Mouse (Mus musculus): ENCODE results near the gene 4933402J07Rik. TPM values are rescaled to one million over a fixed set of nuclear protein-coding genes. Genes with fewer than 3 reads are reported as not detected.
A peak's percentile ranks its signal among the peaks of the same experiment; 100 is the strongest.

The 4933402J07Rik gene
- not detected for total RNA-seq (2021)
- long read RNA-seq, experiment 1 = 0 reads
- long read RNA-seq, experiment 2 = 0 reads

DNA sequence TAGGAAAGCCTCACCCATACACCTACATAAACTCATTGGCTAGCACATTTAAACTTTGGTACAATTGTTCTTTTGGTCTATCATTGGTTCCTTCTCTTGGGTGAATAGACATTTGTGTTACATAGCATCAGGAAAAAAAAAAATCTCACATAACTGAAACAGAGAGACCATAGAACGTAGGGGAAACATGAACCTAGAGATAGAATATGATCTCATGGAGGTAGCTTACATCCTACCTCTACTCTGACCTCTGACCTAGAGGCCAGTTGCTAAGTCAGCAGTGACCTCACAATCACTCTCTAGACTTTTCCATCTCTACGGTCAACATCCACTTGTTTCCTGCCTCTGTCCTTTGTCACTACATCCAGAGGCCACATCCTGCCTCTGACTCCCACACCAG lies at the start of gene 4933402J07Rik:
4933402J07Rik (plus strand) TSS at position 301 of the 400 bp plus-strand sequence.
- intact Hi-C loops (cut with DNase I) = no loop called here
- DNase-seq = no peak

DNA sequence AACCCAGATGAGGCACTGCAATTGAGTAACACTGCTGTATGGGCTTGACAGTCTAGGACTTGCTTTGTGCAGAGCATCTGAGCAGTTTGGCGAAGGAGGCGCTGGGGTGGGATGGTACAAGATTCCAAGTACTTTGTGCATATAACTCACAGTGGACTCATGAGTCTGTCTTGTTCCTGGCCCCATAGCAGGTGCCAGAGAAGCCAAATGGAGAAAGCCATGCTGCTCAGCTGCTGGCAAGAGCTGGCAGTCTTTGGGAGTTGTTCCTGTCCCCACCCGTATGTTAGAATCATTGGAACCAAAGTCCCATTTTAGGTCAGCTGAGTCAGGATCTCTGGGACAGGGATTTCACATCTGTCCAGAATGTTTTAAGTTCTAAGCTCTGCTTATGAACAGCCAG lies 46.5 kb upstream of the 4933402J07Rik start:
- DNase-seq = no peak
- intact Hi-C loops (cut with DNase I) = no loop called here

DNA sequence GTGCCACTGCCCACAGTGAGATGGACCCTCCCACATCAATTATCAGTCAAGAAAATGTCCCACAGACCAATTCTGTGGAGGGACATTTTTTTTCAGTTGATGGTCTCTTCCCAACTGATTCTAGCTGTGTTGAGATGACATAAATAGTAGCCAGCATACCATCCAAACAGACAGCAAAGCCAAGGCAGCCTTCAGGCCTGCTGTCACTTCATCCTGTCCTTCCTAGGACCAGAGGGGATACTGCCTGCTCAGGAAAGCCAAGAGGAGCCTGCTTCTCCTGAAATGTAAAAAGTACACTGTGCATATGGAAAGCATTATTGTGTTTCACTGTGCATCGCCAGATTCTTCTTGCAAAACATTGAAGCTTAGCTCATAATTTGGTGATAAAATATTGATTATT lies 38.6 kb upstream of the 4933402J07Rik start:
- intact Hi-C loops (cut with DNase I) = no loop called here
- no peak for DNase-seq

DNA sequence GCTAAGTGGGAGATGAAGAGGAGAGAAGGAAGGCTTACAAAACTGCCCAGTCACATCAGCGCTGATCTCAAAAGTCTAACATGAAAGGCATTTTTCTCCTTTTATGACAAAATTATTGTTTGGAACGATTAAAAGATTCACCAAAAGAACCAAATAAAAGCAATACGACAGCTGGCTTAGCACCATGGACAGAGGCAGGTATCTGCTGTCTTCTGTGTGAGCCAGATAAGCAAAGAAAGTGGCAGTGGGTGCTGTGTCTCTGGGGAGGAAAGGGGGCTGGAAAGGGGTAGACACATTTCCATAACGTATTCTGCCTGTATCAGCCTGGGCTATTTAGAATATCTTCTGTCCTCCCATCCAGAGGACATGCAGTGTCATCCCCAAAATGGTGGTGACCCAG lies 32.5 kb upstream of the 4933402J07Rik start:
- intact Hi-C loops (cut with DNase I) = no loop called here
- DNase-seq = no peak

DNA sequence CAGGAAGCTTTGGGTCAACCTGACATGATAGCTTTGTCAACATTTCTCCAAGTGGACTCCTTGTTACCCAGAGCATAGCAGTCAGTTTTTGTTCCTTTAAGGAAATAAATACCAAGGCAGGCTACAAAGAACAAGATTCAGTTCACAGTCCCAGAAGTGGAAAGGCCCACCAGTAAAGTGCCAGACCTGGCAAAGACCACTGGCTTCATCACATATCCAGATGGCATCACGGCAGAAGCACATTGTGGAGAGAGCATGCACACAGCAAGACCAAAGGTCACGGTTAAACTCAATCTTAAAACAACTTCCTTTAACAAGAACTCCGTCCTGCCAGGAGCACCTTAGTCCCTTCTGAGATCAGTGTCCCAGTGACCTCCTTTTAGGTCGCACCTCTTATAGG lies 30.2 kb upstream of the 4933402J07Rik start:
- no peak for DNase-seq
- intact Hi-C loops (cut with DNase I) = no loop called here

DNA sequence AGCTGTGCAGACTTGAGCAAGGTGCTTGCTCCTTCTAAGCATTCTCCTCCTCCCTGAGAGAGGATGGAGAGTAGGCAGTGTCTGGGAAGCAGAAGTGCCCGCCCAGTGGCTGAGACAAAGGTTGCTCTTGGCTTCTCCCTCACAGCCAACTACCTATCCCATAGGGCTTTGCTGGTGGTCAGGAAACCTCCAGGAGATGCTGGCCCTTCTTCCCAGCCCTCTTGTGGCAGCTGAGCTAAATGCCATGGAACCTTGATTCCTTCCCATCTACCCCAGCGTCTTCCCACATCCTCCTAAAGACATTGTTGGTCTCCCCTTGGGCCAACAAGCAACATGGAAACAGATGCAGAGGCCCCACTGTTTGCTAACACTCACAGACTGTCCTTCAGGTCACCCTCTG lies 28.8 kb upstream of the 4933402J07Rik start:
- intact Hi-C loops (cut with DNase I) = no loop called here
- DNase-seq = no peak

DNA sequence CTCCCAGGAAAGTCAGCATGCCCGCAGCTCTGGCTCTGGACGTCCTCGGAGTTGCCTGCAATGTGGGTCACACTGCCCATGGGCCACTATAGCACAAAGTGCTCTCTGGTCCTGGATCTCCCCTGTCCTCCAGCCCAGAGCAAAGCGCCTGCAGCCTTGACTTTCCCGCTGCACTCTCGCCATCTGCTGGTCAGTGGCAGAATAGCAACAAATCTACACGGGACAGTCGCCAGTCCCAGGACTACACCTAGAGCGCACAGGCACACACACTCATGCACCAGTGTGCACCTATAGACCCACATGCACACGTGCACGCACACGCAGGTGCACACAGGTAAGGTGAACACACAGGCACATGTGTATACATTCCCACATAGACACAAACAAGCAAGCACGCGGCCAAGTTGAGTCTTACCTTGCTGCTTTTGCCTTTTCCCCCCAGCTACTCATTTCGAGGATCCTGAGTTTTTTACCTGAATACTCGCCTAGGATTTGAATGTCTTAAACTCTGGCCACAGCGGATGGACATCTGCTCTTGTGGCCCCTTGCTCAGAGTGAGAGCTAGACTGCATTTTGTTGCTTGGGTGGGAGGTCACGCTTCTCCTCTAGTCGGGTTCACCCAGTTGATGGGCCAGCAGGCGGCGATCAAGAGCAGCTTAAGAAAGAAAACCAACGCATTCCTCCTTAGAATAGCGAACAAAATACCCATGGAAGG lies 26.9 kb upstream of the 4933402J07Rik start:
- peak; percentile 77 to 89 for DNase-seq

DNA sequence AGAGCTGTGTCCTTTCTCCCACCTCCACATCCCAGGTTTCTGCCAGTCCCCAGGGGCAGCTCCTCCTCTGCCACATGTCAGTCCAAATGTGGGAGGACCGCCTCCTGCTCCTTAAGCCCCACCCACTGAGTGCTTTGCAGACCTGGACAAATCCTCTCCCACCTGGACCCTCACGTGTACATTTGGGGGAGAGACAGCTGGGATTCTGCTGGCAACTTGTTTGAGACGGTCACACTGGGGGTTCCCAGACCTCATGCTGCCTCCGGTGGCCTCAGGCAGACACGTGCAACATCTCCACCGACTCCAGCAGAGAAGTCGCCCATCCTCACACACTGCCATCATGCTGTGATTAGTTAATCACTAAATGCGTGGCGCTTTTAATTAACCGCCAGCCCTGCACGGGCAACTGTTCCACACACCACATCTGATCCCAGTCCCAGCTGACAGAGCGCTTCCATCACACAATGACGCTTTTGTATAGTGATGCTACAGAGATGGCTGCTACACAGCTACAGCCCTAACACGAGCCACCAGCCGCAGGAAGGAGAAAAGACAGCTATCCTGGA lies 23.7 kb upstream of the 4933402J07Rik start:
- DNase-seq = no peak
- intact Hi-C loops (cut with DNase I) = no loop called here

More for the DNA sequence above, 26.9 kb upstream of the 4933402J07Rik start:
- intact Hi-C loops (cut with DNase I) = loop anchor here (1.0 to 2.0 kb wide), 2 partner anchors 318 to 602 kb away; no protein-coding TSS in a partner anchor

DNA sequence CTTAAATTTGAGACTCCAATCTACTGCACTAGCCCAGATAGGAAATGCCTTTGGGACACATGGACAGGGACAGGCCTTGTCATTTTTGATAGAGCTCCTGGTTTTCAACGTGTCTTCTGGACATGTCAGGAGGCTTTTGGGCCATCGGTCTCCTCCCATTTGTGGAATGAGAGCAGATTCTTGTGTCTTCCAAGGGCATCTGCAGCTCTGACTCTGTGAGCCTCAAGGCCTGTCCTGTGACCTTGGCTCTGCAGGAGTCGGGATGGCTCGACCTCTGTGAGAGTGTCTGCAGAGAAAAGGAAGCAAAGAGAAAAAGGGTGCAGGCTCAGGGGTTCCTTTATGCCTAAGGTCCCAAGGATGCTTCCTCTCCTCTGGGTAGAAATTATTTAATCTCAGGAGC lies 13.8 kb upstream of the 4933402J07Rik start:
- DNase-seq = no peak
- intact Hi-C loops (cut with DNase I) = no loop called here

DNA sequence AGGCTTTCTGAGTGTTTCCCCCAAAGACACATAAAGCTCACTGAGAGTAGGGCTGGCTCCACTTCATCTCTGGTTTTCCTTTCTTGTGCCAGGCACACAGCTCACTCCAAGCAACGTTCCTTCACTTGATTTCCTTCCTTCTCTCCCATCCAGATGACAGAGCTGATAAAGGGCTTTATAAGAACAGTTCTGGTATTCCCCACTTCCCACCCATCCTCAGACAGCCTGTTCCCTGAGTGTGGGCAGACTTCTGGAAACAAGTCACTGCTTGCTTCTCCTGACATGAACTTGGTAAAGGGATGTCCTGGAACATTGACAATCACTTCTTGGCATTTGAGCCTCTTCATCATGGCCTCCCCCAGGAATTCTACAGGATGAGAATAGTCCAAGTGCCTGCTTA lies 10.9 kb upstream of the 4933402J07Rik start:
- no peak for DNase-seq
- intact Hi-C loops (cut with DNase I) = no loop called here

DNA sequence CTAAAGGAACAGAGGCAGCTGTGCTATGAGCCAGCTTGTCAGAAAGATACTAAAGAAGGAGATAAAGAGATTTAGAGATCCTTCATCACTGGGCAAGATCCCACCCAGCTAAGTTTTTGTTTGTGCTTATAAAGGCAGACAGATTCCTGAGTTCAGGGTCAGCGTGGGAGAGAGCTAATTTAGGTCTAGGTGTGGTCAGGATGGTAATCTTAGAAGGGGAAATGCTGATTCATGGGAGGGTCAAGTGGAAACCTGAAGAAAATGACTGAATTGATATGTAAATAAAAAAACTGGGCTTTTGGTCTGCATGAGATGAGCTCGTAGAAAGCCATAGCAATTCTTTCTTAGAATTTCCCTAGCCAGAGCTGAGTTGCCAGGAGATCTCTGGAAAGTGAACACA lies 2.9 kb upstream of the 4933402J07Rik start:
- DNase-seq = no peak
- intact Hi-C loops (cut with DNase I) = no loop called here

DNA sequence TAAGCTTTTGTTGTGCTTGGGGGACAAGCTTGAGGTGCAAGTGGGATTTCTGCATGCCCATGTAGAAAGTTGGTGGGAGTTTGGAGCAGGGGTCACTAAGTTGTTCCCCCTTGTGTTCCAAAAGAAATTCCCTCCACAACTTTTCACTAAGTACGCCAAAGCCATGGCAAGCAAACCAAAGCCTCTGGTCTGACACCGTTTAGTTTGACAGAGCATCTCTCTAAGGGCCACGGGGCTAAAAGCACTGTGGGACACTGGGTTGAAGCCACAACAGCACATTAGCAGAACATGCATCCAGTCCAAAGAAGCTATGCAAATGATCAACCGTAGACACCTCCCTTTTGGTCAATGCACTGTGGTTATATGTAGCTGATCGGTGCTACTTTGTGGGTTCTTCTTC lies 5.5 kb downstream of the 4933402J07Rik start:
- intact Hi-C loops (cut with DNase I) = no loop called here
- DNase-seq = no peak

DNA sequence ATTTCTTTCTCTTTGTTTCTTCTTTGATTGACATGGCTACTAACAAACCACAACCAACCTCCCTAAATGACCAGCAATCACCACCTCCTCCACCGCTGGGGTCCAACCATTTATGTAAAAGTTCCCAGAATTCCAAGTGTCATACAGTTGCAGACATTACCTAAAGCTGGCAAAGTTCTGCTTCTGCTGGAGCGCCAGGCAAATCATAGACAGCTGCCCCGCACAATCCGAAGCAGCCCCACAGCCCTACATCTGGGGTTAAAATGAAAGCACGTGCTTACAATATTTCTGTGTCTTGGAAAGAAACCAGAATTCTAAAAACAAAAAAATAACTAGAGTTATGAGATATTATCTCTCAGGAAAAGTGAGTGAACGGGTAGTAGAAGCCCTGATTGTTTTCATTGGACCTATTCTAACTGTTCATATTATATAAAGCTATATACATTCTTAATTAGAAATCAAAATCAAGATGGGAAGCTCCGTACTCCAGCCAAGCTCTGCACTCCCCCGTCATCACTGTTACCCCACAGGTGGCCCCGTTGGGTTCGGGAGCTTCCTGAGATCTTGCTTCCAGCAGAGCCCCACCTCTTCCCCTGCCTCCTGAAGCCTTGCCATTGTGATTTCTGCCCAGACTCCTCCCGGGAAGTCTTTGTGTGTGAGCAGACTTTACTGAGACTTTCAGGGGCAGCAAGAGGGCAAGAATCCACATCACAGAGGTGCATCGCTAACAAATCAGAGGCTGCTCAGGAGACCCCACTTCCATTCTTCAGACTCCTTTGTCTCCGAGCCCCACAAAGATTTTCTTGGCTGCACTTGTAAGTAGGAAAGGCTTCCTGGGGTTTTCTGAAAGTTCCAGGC lies 6.3 kb downstream of the 4933402J07Rik start:
- intact Hi-C loops (cut with DNase I) = no loop called here
- peak; percentile 24 to 27 for DNase-seq

DNA sequence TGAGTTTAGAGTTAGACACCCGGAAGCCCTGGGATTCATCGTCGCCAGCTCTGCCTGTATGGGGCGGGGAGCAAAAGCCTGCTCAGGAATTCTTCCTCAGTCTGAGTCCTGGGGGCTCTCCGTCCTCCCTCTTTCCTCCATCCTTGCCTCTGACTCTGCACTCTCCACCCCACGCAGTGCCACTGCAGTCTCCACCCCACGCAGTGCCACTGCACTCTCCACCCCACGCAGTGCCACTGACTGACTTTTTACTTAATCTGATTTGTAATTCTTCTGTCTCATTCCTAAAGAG lies 6.9 kb downstream of the 4933402J07Rik start:
- DNase-seq = peak in 1 of 2 experiments; percentile 5
- intact Hi-C loops (cut with DNase I) = no loop called here

DNA sequence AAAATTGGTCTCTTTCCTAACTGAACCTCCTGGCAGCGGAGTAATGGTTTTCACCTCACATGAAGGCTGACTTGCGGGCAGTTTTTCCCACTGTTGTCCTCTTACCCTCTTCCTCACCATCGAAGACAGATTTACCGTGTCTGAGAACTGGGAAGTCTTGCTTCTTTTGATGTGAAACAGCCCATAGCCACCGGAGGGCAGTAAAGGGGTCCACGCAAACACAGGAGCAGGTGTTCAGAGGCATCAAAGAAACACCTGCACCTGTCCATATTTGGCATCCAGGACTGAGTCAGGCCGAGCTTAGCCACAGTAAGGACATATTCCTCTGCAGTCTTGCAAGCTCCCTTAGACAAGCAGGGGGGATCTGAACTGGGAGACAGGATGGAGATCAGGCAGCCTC lies 7.2 kb downstream of the 4933402J07Rik start:
- DNase-seq = no peak
- intact Hi-C loops (cut with DNase I) = no loop called here

DNA sequence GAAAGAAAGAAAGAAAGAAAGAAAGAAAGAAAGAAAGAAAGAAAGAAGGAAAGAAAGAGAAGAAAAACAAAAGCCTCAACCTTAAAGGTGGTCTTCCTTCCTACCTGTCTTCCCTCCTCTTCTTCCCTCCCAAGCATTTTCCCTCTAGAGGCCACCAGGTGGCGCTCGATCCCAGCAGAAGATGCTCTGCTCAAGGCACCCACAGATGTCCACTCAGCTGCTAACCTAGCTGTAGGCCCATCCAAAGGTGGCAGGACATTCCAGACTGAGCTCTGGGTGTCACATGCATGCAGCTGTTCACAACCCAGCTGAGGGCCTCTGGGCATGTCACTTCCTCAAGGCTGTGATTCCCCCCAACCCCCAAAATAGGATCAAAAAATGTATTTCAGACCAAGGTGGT lies 30.6 kb downstream of the 4933402J07Rik start:
- intact Hi-C loops (cut with DNase I) = loop anchor here (2.0 kb wide), 1 partner anchor 429 kb away; no protein-coding TSS in a partner anchor
- DNase-seq = peak; percentile 64 to 71

DNA sequence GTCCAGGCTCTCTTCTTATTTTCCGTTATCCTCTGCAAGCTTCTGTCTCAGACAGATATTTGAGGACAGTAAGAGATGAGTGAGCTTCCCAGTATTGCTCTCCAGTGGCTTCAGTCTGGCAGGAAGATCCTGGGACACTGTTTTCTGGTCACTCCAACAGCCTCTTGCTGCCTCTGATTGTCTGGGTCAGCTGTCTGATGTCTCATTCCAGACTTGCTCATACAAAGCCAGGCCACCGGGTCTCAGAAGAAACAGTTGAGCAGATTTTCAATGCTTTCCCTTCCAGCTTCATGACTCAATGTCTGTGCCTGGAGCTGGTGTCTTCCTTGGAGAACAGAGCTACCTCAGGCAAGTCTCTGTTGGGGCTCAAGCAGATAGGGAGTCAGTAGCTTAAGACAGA lies 39.1 kb downstream of the 4933402J07Rik start:
- DNase-seq = no peak
- intact Hi-C loops (cut with DNase I) = no loop called here

DNA sequence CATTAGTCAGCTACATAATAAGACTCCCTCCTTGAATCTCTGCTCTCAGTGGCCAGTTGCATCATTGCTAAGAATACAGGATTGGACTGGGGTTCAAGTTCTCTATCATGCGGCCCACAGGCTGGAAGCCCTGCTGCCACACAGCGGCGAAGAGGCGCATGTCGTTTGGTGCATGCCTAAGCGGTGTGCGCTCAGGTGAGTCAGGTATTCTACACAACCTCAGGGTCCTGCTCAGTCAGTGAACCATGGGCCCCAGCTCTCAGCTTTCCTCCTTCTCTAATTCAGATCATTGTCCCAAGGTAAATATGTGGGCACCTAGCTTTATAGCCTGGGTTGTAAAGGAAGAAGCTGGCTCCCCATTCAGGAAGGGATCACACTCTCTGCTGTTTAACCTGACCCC lies 45.5 kb downstream of the 4933402J07Rik start:
- intact Hi-C loops (cut with DNase I) = no loop called here
- DNase-seq = no peak

DNA sequence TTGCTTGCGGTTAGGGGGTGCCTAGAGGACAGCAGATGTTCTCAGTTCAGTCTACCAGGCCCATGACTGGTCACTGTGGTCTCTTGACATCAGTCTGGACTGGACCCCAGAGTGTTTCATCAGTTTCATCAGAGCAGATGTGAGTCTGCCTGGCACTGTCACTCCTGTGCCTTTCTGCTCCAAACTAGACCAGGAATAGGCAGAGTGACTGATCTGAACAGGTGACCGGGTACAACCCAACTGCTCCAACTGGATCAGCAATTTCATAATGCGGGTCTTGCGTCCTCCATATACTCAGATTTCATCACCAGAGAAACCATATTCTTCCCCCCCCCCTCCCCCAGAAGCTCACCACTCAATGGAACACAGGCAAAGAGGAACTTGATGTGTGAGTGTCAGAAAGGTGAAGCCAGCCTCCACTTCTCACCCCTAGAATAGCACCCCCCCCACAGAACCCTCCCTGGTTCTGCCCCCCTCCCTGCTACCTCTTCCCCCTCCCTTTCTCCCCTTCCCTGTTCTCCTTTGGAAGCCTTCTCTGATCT lies 46.1 kb downstream of the 4933402J07Rik start:
- intact Hi-C loops (cut with DNase I) = no loop called here
- DNase-seq = no peak

DNA sequence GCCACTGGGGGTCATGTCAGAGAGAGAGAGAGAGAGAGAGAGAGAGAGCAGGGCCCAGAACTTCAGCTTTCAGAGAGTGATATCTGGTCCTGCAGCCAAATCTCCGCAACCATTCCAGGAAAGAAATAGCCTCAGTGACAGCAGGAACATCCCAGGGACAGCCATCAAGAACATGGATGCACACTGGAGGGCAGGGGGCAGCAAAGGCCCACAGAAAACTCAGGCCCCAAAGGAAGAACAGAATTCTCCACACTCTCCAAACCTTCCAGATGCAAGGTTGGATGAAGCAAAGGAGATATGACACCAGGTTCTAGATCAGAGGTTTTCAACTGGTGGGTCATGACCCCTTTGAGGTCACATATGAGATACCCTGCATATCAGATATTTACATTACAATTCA lies 50.0 kb downstream of the 4933402J07Rik start:
- DNase-seq = no peak
- intact Hi-C loops (cut with DNase I) = no loop called here

DNA sequence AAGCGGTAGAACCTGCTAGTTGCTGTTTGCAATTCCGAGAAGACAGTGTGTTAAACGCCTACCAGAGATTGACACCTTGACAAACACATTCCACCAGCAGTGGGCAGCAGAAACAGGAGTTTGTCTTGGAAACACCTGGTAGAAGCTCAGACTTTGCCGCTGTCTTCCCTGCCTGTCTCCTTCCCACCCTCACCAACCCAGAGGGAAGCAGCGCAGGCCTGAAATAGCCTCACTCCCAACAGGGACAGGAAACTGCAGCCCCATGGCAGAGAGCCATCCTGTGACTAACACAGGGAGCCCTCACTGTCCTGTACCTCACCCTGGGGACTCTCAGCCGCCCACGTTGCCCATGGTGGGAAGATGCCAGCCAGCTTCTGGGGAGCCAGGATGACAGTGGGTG lies 55.5 kb downstream of the 4933402J07Rik start:
- intact Hi-C loops (cut with DNase I) = no loop called here
- peak; percentile 17 to 40 for DNase-seq
